Mouse (Mus musculus) liver, embryonic 13.5 days (tissue): ENCODE results near the gene Rad9b. TPM values are rescaled to one million over a fixed set of nuclear protein-coding genes. Genes with fewer than 3 reads are reported as not detected.

ENCODE experiments used
- ATAC-seq: fragments of 200-750 bp; cut with Nextera tagmentation; 2 replicates; pipeline ENCODE4 v1.8.0; 2017; ENCODE audit warnings: low read depth, mild to moderate bottlenecking, moderate number of reproducible peaks, moderate library complexity
- DNase-seq: peaks from one replicate; pipeline ENCODE4 v3.0.0; 2022
- H3K27ac ChIP-seq: fragments of 300-500 bp; sonication (generic); 2 replicates; pipeline ENCODE4 v1.5.1; 2015; ENCODE audit warnings: moderate library complexity, mild to moderate bottlenecking, inconsistent platforms
- H3K27me3 ChIP-seq: fragments of 300-500 bp; sonication (generic); 2 replicates; pipeline ENCODE4 v1.6.1; 2015; ENCODE audit warnings: mild to moderate bottlenecking, inconsistent platforms
- H3K36me3 ChIP-seq: fragments of 300-500 bp; sonication (generic); 2 replicates; pipeline ENCODE4 v1.6.1; 2015; ENCODE audit warnings: mild to moderate bottlenecking, inconsistent platforms
- H3K4me1 ChIP-seq: fragments of 300-500 bp; sonication (generic); replicated peaks from 2 replicates; pipeline ENCODE4 v1.6.1; 2015; ENCODE audit warnings: inconsistent platforms
- H3K4me2 ChIP-seq: fragments of 300-500 bp; sonication (generic); 2 replicates; pipeline ENCODE4 v1.6.1; 2015; ENCODE audit warnings: inconsistent platforms, mild to moderate bottlenecking, moderate library complexity
- H3K4me3 ChIP-seq: fragments of 300-500 bp; sonication (generic); replicated peaks from 2 replicates; pipeline ENCODE4 v1.5.1; 2015; ENCODE audit warnings: mild to moderate bottlenecking, inconsistent platforms
- H3K9ac ChIP-seq: fragments of 300-500 bp; sonication (generic); 2 replicates; pipeline ENCODE4 v1.6.1; 2015; ENCODE audit warnings: mild to moderate bottlenecking, inconsistent platforms
- H3K9me3 ChIP-seq: fragments of 300-500 bp; sonication (generic); replicated peaks from 2 replicates; pipeline ENCODE4 v1.6.1; 2016; ENCODE audit warnings: inconsistent platforms
- WGBS: fragments of 180-500 bp; shearing (Covaris S2); methylation state at CpG from one replicate; pipeline ENCODE4 v1.1.7; 2015; ENCODE audit not compliant: insufficient replicate concordance; 5-methylcytosine and 5-hydroxymethylcytosine counted together
- polyA plus RNA-seq: library from polyadenylated mRNA; unstranded; fragments of >200 nt; fragmentation: Nextera tagmentation; extraction: Ambion mirVana; gene quantifications from 2 replicates; pipeline ENCODE4 v1.2.1, GENCODE M21; 2015

Gene Rad9b
- polyA plus RNA-seq, 1 experiment from 2014 or later: 2.8 TPM

DNA sequence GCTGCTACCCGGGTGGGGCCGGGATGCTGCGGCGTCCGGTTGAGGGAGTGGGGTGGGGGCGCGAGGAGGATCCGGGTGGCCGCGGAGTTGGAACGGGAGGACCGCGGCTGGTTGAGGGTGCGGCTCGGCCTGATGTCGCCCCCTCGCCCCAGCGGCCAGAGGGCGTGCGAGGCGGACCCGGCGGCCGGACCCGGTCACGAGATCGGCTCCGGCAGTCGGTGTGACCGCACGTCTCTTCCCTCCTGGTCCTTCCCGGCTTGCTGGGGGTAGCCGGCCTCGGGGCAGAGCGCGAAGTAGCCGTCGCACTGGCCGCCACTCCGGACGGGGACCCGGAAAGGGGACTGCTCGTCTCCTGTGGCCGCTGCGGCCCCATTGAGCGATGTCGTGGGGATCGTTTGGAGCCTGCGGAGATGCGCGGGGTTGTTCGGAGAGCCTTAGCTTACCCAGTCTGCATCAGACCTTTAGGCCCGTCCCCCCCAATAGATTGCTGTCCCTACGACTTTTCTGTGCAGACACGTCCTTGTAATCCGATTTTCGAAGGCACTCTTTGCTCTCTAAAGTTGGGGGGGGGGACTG is 547 bp upstream of the Rad9b start:
- peak overlapping the region; percentile 92 for H3K4me2 ChIP-seq
- no peaks in the 10 kb centered on the region for H3K27me3 ChIP-seq
- peaks cover 22% of the 10 kb centered on the region for H3K4me1 ChIP-seq
- H3K9me3 ChIP-seq: no peaks in the 10 kb centered on the region
- WGBS: under 1% methylated on average over 56 of the region's 57 CpGs
- no peaks in the 10 kb centered on the region for H3K36me3 ChIP-seq
- peak overlapping the region; percentile 97 for H3K4me3 ChIP-seq
- ATAC-seq: peak; percentile 52; the same call in 1 of the 2 replicates
- no peak for DNase-seq
- H3K9ac ChIP-seq: peak overlapping the region; percentile 92
- peak overlapping the region; percentile 78 for H3K27ac ChIP-seq

DNA sequence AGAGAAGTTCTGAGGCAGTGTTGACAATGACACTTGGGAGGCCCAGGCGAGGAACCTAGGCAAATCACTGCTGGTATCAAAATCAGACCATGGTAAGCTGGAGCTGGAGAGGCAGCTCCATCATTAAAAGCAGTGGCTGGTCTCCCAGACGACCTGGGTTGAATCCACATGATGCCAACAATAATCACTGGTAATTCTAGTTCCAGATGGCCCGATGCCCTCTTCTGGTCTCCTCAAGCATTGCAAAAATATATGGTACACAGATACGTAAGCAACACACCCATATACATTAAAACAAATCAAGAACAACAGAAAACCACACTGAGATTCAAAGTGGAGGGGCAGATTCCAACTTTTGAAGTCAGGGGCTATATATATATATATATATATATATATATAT is 8.3 kb downstream of the Rad9b start:
- 63% methylated on average over 4 of the region's 4 CpGs for WGBS
- H3K9me3 ChIP-seq: no peaks in the 10 kb centered on the region
- H3K36me3 ChIP-seq: no peaks in the 10 kb centered on the region
- 0 out of 2 replicates have a peak, but pooled peaks cover 6% of the 10 kb centered on the region for H3K4me1 ChIP-seq
- no peak overlapping the region for H3K4me3 ChIP-seq
- no peak for ATAC-seq
- no peak overlapping the region for H3K9ac ChIP-seq
- no peak for DNase-seq
- no peaks in the 10 kb centered on the region for H3K27me3 ChIP-seq
- H3K27ac ChIP-seq: no peak overlapping the region
- H3K4me2 ChIP-seq: no peak overlapping the region

DNA sequence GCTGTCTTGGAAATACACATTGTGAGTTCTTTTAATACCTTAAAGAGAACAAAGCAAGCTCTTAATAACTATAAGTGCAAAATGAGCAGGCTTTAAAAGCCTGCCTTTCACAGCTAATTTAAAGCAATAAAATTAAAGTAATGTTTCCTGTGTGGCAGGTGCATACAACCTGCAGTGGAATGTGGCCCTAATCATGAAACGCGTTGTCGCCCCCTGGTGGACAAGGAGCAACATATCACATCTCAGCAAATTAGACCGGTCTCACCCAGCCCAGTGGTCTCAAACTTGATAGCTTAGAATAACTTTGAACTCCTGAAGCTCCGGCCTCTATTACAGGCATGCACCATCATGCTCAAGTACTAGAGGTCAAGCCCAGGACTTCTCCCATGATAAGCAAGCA is 9.8 kb downstream of the Rad9b start:
- Histone ChIP-seq H3K9me3 (no peaks in the 10 kb centered on the region), H3K27me3 (no peaks in the 10 kb centered on the region), H3K4me3 (no peak overlapping the region), H3K36me3 (no peaks in the 10 kb centered on the region), H3K4me2 (no peak overlapping the region), H3K27ac (no peak overlapping the region), H3K4me1 (no peaks in the 10 kb centered on the region), H3K9ac (no peak overlapping the region)
- ATAC-seq (no peak), DNase-seq (peak; percentile 58)
- WGBS: 5% methylated on average over 5 of the region's 5 CpGs

DNA sequence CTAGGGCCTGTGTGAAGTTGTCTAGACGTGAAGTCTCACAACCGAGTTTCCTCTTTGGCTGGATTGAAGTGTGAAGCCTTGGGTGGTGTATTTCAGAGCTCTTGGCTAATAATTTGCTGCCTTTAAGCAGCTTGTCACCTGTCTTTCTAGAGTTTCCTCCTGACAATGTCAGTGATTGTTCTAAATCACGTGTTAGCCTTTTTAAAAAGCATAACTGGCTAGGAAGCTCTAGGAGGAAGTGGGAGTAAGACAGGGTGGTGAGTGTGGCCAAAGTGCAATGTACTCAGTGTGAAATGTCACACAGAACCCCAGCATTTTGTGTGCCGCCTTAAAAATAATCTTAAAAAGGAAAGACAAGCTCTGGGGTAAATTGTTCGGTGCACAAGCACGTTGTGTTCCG is 10.3 kb downstream of the Rad9b start:
- Histone ChIP-seq H3K9ac (no peak overlapping the region), H3K4me3 (no peak overlapping the region), H3K27me3 (no peaks in the 10 kb centered on the region), H3K27ac (no peak overlapping the region), H3K4me2 (no peak overlapping the region), H3K9me3 (no peaks in the 10 kb centered on the region), H3K36me3 (no peaks in the 10 kb centered on the region), H3K4me1 (no peaks in the 10 kb centered on the region)
- DNase-seq (no peak), ATAC-seq (no peak)
- 40% methylated on average over 7 of the region's 7 CpGs for WGBS

DNA sequence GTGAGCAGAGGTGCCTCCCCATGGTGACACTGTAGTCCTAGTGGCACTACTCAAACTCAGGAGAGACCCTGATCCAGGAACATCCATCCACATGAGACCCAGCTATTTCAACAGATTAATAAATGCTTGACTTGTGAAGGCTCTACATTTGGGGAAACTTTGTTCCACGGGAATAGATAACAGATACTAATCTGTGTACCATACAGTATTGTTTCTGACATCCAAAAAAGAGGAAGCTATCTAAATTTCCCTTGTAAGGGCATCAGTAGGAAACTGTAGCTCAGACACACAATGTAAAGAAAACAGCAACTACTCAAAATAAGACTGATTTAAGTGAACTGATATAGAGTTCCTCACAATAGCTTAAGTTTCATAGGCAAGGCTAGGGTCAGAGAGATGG is 11.2 kb downstream of the Rad9b start:
- Histone ChIP-seq H3K27ac (no peak overlapping the region), H3K4me3 (no peak overlapping the region), H3K4me1 (no peaks in the 10 kb centered on the region), H3K9ac (no peak overlapping the region), H3K4me2 (no peak overlapping the region), H3K9me3 (no peaks in the 10 kb centered on the region), H3K36me3 (no peaks in the 10 kb centered on the region), H3K27me3 (no peaks in the 10 kb centered on the region)
- 13% methylated on average over 1 of the region's 1 CpGs for WGBS
- no peak for ATAC-seq
- no peak for DNase-seq

DNA sequence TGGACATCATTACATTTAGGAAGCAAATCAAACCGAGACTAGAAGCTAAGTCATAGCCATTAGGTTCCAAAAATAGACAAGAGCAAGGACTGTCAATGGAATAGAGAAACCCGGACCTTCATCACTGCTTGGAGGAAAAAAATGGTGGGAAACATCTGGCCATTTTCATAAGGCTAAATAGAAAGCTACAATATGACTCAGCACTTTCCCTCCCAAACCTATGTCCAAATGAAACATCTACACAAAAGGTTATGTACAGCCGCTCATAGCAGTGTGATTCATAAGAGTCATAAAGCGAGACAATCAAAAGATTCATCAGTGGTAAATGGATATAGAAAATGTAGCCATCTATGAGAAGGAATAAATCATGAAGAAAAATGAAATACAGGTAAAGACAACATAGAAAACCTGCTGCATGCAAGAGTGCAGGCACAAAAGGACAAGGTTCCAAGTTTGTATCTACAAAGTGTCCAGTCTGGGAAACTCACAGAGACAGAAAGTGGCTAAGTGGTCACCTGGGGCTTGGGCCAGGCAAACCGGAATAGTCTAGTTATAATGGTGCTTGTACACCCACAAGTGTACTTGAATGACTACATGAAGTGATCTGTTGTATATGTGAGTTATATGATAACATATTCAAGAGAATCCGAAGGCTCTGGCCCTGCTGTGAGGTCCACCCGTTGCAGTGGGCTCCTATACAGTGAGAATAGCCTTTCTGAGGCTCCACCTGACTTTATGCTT is 17.3 kb downstream of the Rad9b start:
- WGBS: 72% methylated on average over 7 of the region's 7 CpGs
- H3K9me3 ChIP-seq: no peaks in the 10 kb centered on the region
- H3K4me3 ChIP-seq: no peak overlapping the region
- DNase-seq (no peak), ATAC-seq (no peak)
- H3K4me2 ChIP-seq: no peak overlapping the region
- peaks cover 2% of the 10 kb centered on the region; the same call in 1 of the 2 replicates for H3K4me1 ChIP-seq
- no peaks in the 10 kb centered on the region for H3K27me3 ChIP-seq
- H3K9ac ChIP-seq: no peak overlapping the region
- H3K36me3 ChIP-seq: no peaks in the 10 kb centered on the region
- no peak overlapping the region for H3K27ac ChIP-seq

DNA sequence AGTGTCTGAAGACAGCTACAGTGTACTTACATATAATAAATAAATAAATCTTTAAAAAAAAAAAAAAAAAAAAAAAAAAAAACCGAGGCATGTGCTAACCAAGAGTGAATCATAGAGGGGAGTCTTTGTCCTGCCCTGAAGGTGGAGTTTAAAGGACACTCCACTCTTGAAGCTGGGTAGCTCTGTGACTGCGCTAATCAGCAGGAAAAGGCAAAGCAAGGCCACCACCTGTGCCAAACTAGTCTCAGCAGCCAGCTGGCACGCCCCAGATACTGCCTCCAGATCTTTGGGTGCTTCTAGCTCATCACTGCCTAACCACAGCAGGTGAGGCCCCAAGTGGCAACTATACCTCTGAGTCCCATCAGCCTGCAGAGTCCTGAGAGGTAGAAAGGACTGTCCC is 19.4 kb downstream of the Rad9b start:
- Histone ChIP-seq H3K27me3 (no peaks in the 10 kb centered on the region), H3K9ac (no peak overlapping the region), H3K4me3 (no peak overlapping the region), H3K27ac (no peak overlapping the region), H3K9me3 (no peaks in the 10 kb centered on the region), H3K4me2 (no peak overlapping the region), H3K4me1 (peaks cover 2% of the 10 kb centered on the region; the same call in 1 of the 2 replicates), H3K36me3 (no peaks in the 10 kb centered on the region)
- ATAC-seq: no peak
- WGBS: 51% methylated on average over 3 of the region's 3 CpGs
- DNase-seq: no peak

DNA sequence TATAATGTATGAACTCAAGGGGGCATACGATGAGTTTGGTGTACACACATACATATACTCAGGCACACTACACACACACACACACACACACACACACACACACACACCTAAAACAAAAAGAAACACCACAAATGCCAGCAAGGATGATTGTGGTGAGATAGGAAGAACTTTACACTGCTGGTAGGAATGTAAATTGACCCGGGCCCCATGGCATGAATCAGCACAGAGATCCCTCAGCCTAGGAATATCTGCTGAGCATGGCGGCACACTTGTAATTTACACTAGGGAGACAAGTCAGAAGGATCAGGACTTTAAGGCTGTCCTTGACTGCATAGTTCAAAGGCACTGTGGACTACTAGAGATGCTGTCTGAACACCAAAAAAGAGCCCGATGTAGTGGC is 23.8 kb downstream of the Rad9b start:
- ATAC-seq: no peak
- no peak overlapping the region for H3K27ac ChIP-seq
- DNase-seq: no peak
- H3K27me3 ChIP-seq: no peaks in the 10 kb centered on the region
- WGBS: 71% methylated on average over 4 of the region's 4 CpGs
- no peak overlapping the region for H3K4me2 ChIP-seq
- H3K9ac ChIP-seq: no peak overlapping the region
- peaks cover 8% of the 10 kb centered on the region for H3K36me3 ChIP-seq
- H3K4me3 ChIP-seq: no peak overlapping the region
- H3K4me1 ChIP-seq: peaks cover 2% of the 10 kb centered on the region; the same call in 1 of the 2 replicates
- H3K9me3 ChIP-seq: no peaks in the 10 kb centered on the region

DNA sequence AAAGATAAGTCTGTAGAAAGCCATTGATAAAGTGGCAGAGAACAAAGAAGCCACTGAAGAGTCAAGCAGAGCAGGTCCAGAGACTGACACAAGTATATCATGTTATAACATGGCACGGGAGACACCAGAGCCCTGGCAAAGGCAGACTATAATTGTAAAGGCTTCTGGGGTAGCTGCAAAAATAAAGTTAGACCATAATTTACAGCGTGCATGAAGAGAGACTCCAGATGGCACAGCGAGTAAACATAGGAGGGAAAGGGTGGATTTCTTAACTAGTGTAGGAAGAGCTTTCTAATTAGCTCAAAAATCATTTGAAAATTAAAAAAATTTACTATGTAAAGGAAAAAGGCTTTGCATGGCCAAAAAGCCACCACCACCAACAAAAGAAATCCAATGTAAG is 26.8 kb downstream of the Rad9b start:
- Histone ChIP-seq H3K27ac (no peak overlapping the region), H3K4me3 (no peak overlapping the region), H3K9ac (no peak overlapping the region), H3K36me3 (peaks cover 25% of the 10 kb centered on the region), H3K9me3 (no peaks in the 10 kb centered on the region), H3K4me2 (no peak overlapping the region), H3K4me1 (no peaks in the 10 kb centered on the region), H3K27me3 (no peaks in the 10 kb centered on the region)
- 86% methylated on average over 3 of the region's 3 CpGs for WGBS
- no peak for DNase-seq
- ATAC-seq: no peak

DNA sequence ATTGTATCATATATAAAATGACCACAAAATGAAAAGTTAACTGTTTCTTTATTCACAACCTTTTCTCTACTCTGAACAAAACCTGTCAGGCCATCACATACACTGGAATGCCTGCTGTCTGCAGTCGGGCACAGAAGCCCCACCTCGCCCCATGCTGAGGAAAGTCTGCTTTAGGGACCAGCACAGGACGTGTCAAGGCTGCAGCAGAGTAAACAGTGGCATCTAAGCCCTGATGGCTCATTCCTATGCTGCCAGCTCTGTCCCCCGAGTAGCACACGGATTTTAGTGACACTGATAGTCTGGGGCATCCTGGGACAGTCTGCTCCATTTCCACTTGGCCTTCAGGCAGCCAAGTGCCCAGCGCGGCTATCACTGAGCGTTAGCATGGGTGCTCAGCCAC is 28.6 kb downstream of the Rad9b start:
- Histone ChIP-seq H3K36me3 (peaks cover 42% of the 10 kb centered on the region), H3K9me3 (no peaks in the 10 kb centered on the region), H3K4me3 (no peak overlapping the region), H3K9ac (no peak overlapping the region), H3K27ac (no peak overlapping the region), H3K4me2 (no peak overlapping the region), H3K27me3 (no peaks in the 10 kb centered on the region), H3K4me1 (no peaks in the 10 kb centered on the region)
- WGBS: 80% methylated on average over 8 of the region's 8 CpGs
- no peak for DNase-seq
- ATAC-seq: no peak

DNA sequence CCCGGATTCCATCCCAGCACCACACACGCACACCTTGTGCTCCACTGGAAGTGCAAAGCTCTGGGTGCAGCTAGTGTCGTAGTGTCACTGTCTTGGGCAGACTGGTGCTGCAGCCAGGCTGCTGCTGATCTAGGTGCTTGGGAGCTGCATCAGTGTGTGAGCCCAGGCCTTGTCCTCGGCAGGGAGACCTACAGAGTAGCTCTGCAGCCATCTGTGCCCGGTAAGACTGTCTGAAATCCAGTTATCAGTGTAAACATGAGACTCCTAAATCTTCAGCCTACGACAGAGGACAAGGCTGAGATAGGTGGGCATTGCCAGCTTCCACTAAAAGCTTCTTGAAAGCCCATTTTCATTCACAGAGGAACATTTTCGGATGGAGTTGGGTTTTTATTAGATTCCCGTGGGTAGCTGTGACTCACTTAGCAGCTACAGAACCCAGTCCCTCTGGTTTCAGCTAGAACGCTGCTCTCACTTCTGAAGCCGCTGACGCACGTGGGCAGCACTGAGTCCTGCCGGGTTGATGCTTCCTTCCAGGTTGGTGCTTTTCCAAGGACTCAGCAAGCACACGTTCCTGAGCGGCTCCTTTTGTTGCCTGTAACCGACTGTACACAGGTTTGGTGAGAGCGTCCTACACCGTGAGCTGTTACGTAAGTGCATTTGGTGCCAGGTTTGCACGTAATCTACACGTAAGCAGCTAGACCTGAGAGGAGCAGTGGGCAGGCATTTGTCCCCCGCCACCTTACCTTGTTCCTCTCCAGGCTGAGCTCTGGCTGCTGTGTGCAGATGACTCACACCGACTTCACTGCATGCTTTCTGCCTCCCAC is 29.2 kb downstream of the Rad9b start:
- ATAC-seq (no peak), DNase-seq (no peak)
- WGBS: 82% methylated on average over 23 of the region's 23 CpGs
- H3K4me2 ChIP-seq: no peak overlapping the region
- no peaks in the 10 kb centered on the region for H3K9me3 ChIP-seq
- H3K36me3 ChIP-seq: peaks cover 48% of the 10 kb centered on the region
- no peaks in the 10 kb centered on the region for H3K27me3 ChIP-seq
- no peak overlapping the region for H3K27ac ChIP-seq
- no peak overlapping the region for H3K9ac ChIP-seq
- no peak overlapping the region for H3K4me3 ChIP-seq
- no peaks in the 10 kb centered on the region for H3K4me1 ChIP-seq
